Mouse (Mus musculus): ENCODE measurements around the gene Pax6.

Pax6 gene

DNA sequence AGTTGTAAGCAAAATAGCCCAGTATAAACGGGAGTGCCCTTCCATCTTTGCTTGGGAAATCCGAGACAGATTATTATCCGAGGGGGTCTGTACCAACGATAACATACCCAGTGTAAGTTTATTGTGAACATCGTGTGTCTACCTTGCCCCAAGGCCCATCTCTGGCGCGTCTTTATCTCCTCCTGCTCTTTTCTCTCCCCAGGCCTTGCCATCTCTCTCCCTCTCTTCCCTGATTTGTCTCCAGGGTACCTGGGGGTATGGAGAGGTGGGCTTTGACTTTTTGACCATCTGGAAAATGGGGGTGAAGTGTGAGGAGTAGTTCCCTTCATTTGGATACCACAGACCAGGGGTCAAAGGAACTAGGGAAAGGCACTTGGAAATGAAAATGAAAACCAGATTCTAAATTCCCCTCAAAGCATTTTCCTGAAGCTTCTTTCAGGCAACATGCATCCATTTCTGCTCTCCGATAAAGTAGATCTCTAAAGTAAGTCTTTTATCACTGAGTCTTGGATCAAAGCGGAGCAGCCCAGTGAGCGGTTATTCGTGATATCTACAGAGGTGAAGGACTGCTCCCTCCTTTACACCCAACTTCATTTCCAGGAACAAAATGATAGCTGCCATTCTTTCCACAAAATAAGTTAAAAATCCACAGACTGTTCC, 16.4 kb downstream of the Pax6 start:
- DNase-seq (ENCODE audit: low spot score) = no peak

DNA sequence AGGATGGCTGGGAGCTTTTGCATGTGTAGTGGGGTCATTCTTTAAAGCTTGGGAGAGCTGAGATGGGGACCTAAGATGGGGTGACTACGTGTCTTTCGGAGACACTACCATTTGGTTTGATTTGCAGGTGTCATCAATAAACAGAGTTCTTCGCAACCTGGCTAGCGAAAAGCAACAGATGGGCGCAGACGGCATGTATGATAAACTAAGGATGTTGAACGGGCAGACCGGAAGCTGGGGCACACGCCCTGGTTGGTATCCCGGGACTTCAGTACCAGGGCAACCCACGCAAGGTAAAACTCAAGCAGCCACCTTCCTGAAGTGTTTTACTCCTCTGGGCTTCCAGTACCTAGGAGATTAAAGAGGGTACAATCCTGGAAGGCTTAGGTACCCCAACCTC, 17.0 kb downstream of the Pax6 start:
- DNase-seq (ENCODE audit: low spot score) = no peak

DNA sequence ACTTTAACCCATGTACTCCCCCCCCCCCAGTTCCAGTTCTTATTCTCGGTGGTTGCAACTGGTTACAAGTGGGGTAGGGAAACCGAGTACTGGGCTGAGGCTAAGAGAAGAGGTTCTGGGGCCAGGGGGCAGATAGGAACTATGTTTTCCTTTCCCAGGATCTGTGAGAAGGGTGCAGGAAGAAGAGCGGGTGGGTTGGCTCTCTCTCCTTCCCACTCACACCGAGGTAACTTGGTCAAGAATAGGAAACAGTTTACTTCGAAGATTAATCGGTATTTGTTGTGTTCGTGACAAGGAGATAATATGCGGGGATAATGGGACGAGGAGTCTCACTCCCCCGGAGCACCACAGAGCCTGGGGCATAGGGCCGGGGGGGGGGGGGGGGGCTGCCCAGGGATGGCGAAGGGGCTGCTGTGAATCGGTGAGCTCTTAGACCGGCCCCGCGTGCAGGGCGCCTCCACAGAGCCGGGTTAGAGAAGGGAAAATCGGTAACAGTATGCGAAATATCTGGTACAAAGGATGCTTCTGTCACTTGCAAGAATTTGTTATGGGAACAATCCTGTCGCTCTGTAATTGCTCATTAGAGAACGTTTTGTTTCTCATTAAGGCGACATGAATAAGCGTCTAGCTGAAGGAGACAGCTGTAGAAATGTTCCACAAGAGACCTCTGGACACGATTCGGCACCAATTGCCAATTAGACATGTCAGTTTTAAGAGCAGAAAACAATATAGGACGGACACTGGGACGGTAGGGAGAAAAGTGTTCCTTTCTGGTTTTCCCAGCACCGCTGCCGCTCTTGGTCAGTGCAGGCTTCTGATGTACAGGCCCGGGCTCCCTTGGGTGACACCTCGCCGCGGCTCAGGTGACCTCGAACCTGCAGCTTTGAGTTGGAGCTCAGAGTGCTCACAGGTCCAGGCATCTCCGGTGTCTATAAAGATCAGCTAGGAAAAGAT, 17.9 kb downstream of the Pax6 start:
- no peak for DNase-seq (ENCODE audit: low spot score)

DNA sequence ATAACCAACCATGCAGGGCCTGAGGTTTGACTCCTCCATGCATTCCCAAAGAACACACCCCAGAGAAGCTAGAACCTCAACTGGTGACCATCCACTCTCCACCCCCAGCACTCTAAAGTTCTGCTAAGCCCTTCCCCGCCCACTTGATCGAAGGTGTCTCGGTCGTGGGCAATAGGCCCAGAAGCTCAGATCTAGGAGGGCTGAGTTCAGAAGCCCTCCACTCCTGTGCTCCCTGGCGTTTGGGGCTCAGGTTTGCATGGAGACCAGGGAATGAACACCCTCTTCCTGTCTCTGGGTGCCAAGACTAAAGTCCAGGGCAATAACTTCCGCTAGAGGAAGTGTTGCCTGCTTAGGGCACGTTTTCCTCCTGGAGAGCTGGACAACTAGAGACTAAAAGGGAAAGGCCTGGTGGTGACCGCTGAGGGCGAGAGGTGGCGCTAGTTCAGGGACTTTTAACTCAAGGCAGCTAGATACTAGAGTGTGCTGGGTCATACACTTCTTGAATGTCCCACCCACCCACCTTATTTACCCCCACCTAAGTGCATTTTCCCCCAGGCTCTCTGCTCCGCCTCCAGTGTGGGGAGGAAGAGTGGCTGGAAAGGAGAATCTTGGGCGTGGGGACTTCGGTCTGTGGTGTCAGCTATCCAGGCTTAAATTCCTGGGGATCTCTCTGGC, 18.8 kb downstream of the Pax6 start:
- no peak for DNase-seq (ENCODE audit: low spot score)

DNA sequence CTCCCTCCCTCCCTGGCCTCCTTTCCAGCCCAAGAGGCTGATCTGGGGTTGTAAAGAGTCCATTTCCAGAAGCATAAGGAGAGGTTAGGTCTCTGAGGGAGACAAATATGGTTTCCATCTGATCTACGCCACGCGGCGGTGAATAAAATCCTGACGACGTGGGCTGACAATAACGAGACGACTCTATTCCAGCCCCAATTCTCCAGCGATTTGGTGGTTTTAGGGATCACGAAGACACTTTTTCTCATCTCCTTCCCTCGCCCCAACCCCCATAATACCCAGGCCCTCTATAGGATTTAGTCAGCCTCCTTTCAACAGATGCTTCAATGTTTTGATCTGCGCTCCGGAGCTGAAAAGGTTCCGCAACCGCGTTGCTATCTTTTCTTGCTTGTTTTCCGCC, 19.3 kb downstream of the Pax6 start:
- no peak for DNase-seq (ENCODE audit: low spot score)

DNA sequence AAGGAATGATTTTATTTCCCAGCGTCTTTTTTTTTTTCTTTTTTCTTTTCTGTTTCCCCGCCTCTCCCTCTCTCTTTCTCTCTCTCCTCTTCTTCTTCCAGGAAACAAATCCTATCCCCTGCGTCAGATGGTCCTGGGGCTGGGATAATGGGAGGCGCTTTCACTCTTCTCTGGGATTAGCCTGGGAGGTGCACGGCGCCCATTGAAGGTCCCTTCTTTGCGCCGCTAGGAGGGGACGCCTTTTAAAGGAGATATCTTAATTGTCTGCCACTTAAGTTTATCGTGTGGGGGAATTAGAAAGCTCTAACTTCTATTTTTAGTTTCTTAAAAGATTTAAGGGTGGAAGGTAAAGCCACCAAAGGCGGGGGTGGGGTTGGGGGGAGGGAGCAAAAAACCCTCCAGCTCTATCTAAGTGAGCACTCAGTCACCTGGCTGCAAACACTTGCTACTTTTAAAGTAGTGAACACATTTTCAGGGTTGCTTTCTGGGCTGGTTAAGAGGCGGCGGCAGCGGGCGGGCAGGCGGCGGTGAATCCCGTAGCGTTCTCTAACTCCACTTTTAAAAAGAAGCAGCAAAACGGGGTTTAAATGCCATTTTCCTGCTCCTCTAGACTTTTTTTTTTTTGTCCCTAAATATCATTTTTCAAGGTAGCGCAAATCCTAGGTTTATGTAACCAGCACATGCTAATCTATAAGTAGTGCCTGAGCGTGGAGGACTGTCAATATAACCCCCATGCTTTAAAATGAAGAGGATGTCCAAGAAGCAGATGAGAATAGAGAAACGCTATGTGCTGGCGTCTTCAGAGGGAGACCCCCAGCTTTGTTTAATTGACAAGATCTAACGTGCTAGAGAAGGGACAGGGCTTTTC, 20.0 kb downstream of the Pax6 start:
- DNase-seq (ENCODE audit: low spot score) = no peak

DNA sequence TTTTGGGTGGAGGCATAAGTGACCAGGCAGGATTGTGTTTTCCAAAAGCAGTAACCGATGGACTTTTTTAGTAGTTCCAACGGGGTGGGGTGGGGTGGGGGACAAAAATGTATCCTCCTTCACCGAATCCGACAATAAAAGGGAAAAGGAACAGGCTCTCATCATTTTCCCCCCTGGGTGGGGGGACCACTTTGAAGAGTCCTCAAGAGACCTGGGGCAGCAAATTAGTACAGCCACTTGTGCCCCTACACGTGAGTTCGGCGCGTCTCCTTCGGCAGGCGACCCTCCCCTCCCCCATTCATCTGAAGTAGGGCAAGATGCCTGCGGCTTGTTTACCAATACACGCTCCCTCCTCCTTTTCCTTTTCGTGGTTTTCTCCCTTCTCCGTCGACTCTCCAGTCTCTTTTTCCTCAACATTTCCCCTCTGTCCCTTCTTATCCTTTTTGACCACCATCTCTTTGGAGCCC, 20.6 kb downstream of the Pax6 start:
- DNase-seq (ENCODE audit: low spot score) = no peak

DNA sequence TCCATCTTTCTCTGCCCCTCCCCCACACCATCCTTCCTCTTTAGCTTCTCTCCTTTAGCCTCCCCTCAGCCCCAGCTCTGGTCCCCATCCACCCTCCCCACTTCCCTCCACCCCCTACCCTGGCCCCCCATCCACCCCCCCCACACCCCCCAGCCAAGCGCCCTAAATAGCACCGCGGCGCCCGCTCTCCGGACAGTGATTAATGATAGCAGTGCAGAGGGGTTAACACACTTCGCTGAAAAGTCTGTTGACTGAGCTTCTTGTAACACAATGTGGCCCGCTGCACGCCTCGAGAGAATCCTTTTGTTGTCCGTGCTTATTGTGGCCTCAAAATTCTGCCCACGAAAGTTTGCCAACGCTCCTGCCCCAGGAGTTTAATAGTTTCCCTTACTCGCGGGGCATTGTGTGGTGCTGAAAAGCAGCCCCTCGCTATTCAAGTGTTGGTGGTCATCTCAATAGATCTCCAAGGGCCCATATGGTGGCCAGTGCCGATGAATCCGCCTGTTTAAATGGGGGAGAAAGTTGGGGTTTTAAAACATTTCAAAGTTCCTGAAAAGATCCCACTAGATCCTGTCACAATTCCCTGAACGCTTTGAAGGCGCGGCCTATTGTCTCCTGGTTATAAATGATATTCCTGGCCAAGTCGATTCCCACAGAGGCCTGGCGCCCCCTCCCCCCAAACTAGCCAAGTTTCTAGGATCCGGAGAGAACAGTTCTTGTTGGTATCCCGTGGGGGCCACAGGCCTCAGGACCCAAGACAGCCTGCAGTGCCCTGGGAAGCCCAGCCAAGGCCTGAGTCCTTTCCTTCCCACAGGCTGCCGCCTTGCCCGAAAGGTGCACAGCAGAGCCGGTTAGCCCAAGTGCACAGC, 21.3 kb downstream of the Pax6 start:
- no peak for DNase-seq (ENCODE audit: low spot score)

DNA sequence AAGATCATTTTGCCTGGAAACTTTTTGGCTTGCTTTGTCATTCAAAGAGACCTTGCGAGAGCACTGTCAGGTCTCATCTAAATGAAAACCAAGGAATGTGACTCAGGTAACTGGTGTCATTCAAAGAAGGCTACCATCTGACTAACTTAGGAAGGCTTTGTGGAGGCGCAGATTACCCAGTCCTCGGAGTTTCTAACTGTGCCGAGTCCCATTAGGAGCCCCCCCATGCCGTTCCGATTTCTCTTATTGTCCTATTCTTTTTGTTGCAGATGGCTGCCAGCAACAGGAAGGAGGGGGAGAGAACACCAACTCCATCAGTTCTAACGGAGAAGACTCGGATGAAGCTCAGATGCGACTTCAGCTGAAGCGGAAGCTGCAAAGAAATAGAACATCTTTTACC, 22.6 kb downstream of the Pax6 start:
- DNase-seq (ENCODE audit: low spot score) = no peak

DNA sequence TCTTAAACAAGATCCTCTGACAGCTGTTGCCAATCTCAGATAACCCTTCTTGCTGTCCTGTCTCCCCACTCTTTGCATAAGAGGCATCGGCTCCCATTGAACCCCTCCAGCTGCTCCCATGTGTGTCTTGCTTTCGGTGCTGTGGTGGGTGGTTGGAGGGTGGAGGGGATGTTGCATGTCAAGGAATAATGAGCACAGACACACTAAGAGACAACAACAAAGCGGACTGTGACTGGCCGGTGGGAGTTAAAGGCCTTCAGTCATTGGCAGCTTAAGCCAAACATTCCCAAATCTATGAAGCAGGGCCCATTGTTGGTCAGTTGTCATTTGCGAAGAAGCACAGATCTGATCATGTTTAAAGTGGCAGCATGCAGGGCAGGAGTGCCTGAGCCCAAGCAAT, 29.0 kb downstream of the Pax6 start:
- DNase-seq (ENCODE audit: low spot score) = no peak

DNA sequence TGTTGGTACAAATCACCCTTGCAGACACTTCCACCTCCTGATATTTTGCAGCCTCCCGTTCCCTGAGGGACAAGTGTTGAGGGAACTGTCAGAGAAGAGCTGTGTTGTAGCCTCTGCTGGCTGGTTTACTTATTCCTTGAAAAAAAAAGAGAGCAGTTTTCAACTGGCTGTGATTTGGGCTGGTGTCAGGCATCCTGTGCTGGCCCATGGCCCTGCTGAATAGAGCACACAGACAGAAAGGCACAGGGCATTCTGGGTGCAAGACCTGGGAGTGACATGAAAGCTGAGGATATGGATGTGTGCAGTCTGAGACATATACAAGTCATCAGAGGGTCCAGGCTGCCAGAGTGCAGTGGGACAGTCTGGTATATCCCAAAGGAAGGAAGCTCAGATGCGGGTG, 29.9 kb downstream of the Pax6 start:
- no peak for DNase-seq (ENCODE audit: low spot score)

DNA sequence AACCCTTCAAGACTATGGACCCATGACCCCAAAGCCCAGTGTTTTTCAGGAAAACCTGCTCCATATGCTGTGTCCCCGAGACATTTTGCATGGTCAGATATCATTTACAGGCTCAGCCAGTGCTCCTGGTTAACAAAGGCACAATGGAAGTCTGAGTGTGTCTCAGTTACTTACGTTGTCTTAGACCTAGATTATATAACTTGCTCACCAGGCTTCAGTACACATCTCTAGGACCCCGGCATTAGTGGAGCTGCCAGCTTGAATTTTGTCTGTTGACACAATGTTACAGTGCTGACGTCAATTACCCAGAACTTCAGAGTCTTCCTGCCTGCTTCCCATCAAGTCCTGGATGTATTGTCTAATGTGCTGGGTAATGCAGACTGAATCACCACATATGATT, 33.1 kb downstream of the Pax6 start:
- DNase-seq (ENCODE audit: low spot score) = no peak

DNA sequence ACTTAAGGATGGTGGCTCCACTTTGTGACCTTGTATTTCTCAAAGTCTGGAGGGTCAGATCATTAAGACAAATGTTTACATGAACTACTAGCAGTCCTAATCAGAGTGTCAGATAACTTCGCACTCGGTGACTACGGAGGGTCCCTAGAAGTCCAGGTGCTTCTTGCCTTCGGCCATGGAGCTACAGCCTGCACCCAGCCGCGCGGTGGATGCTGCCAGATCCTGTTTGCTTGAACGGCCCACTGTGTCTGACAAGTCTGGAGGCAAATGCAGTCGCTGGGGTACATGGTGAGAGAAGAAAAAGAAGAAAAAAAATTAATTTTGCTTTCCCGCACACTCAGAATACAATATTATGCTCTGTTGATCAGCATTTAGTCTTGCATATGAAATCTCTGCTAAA, 33.9 kb downstream of the Pax6 start:
- DNase-seq (ENCODE audit: low spot score) = no peak

DNA sequence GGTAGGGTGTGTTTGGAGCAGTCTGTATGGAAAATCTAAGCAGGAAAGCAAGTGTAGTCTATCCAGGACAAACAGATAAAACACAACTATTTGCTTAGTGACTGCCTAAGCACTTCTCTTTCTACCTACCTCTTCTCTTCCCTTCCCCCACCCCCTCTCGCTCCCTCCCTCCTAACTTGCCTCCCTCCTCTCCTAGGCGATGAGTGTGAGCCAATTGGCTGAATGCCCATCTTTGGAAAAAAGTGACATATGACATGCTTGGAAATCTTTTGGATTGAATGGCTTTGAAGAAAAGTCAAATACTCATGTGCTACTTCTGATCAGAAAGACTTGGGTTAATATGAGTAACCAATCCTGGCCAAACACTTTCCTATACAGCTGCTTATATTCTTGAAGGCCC, 36.6 kb downstream of the Pax6 start:
- DNase-seq (ENCODE audit: low spot score) = no peak

DNA sequence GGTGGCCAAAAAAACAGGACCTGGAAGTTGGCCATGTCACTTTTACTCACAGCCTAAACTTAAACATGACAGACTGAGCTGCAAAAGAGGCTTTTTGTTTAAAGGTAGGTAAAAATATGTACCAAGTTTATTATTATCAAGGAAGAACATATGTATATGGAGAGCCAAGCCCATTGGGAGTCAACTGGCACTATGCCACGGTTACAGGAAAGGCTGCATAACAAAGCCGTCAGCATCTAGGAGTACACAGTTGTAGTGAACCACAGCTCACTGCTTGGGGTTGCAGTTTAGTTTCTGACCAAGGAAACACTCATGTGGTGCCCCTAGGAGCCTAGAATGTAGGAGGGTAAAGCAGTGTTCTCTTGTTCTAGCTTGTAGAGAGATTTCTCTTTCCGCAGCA, 40.4 kb downstream of the Pax6 start:
- no peak for DNase-seq (ENCODE audit: low spot score)

DNA sequence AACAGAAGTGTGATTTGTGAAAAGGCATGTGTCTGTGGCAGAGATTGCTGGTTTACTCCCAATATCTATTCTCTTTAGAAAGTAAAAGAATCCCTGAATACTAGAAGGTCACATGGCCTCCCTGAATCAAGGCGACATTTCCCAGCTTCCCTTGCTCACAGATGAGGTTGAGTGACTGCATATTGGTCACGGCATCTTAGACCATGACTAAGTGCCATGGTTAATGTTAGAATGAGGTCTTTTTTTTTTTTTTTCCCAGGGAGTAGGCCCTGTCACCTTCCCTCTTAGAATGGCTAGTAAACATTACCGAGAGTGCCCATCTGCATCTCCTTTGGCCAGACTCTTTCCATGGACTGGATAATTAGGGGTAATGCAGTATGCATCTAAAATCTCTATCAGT, 41.8 kb downstream of the Pax6 start:
- DNase-seq (ENCODE audit: low spot score) = no peak

DNA sequence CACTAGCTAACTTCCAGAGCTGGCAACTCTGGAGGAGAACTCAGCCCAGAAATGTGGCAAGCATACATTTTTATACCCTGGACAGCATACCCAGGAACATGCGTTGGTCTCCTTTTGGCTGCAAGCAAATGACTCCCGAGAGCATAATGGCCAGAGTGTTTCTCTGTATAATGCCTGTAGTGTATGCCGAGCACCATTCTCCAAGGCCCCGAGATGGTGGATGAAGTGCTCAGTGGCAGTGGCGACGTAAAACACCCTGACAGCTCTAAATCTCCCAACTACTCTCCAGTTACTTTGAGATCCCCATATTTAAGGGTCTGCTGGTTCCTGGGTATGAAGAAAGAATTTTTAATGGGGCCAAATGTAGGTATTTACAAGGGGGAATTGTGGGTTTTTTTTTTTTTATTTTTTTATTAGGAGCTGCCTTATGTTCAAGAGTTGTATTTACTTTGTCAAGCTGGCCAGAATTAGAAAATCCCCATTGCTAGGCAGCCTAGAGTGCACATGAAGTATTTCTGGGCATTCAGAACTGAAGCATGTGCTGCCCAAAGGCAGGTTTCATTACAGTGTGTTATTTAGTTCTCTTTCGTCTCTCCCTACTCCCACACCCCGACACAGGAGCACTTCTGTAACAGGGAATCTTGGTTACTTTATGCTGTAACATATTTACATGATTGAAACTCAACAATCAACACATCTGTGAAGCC, 46.9 kb downstream of the Pax6 start:
- DNase-seq (ENCODE audit: low spot score) = no peak

DNA sequence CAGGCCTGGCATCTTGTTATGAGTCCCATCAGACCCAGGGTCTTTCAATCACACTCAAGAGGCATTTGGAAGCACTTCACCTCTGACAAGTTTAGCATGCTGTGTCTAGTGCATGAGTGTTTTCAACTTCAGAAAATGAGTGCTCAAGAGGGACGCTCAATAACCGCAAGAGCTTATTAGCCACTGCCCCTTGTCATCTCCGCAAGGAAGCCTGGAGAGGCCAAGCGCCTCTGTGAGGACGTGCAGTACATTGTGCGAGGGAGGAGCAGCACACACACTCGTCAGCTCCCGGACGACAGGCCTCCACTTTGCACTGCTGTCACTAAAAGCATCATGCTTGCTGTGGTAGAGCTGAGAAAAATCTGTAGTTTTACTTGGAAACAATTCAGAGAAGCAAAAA, 58.0 kb downstream of the Pax6 start:
- no peak for DNase-seq (ENCODE audit: low spot score)

DNA sequence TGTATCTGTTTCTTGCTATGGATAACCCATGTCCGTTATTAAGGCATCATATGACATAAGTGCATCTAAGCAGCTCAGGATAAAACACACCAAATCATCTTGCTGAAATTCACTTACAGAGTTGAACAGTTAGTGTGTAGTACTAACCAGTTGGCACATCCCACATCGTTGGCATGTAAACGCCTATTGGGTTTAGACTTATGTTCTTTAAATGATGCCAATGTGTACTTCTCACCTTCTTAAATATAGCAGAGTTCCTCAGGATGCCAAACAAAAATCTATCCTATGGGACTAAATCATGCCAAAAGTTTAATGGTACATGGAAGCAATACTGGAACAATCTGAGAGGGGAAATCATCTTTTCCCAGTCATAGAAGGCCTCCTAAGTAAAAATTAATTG, 62.0 kb downstream of the Pax6 start:
- DNase-seq (ENCODE audit: low spot score) = no peak

DNA sequence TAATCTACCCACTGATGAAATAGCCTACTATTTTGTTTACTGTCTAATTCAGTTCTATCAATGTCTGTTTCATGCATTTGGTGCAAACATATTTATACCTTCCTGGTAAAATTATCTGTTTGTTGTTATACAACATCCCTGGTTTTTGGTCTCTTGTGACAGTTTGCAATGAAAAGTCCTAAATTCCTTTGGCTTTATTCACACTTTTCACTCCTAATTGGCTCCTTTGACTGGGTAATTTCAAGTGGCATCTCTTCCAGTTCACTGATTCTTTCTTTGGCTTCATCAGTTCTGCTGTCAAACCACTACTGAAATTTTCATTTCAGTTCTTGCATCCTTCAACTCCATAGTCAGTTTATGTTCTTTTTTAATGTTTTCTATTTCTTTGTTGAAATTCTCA, 67.5 kb downstream of the Pax6 start:
- DNase-seq (ENCODE audit: low spot score) = no peak

Data from urinary bladder, postnatal 25 days (tissue).